Mouse (Mus musculus) embryonic facial prominence, embryonic 13.5 days (tissue): ENCODE measurements at regions not wholly inside any gene's neighbourhood (a gene's known extent, or its start where the extent isn't known, plus 50 kb on each side); places are given as distances from the start of the nearest gene placed in this dataset.

Experiments used
- ATAC-seq: fragments of 200-750 bp; cut with Nextera tagmentation; 2 replicates; pipeline ENCODE4 v1.8.0; 2017; ENCODE audit warnings: low read depth; ENCODE audit not compliant: insufficient number of reproducible peaks, insufficient read depth, low FRiP score, low TSS enrichment
- H3K27ac ChIP-seq: fragments of 300-500 bp; sonication (generic); 2 replicates; pipeline ENCODE4 v1.5.1; 2015; ENCODE audit warnings: moderate library complexity, mild to moderate bottlenecking, inconsistent platforms
- H3K27me3 ChIP-seq: fragments of 300-500 bp; sonication (generic); 2 replicates; pipeline ENCODE4 v1.6.1; 2015; ENCODE audit warnings: mild to moderate bottlenecking, inconsistent platforms
- H3K36me3 ChIP-seq: fragments of 300-500 bp; sonication (generic); 2 replicates; pipeline ENCODE4 v1.6.1; 2015; ENCODE audit warnings: mild to moderate bottlenecking, inconsistent platforms
- H3K4me1 ChIP-seq: fragments of 300-500 bp; sonication (generic); 2 replicates; pipeline ENCODE4 v1.6.1; 2015; ENCODE audit warnings: inconsistent platforms
- H3K4me2 ChIP-seq: fragments of 300-500 bp; sonication (generic); 2 replicates; pipeline ENCODE4 v1.6.1; 2015; ENCODE audit warnings: moderate library complexity, mild to moderate bottlenecking, inconsistent platforms
- H3K4me3 ChIP-seq: fragments of 300-500 bp; sonication (generic); 2 replicates; pipeline ENCODE4 v1.5.1; 2015; ENCODE audit warnings: mild to moderate bottlenecking, inconsistent platforms
- H3K9ac ChIP-seq: fragments of 300-500 bp; sonication (generic); 2 replicates; pipeline ENCODE4 v1.6.1; 2015; ENCODE audit warnings: mild to moderate bottlenecking, inconsistent platforms
- H3K9me3 ChIP-seq: fragments of 300-500 bp; sonication (generic); 2 replicates; pipeline ENCODE4 v1.6.1; 2016; ENCODE audit warnings: inconsistent platforms
- WGBS: fragments of 180-500 bp; shearing (Covaris S2); methylation state at CpG from one replicate; pipeline ENCODE4 v1.1.7; 2015; ENCODE audit warnings: mixed read lengths; 5-methylcytosine and 5-hydroxymethylcytosine counted together

- ATAC-seq, result no peak
- Histone ChIP-seq H3K9ac (no peak overlapping the region), H3K27ac (no peak overlapping the region), H3K36me3 (no peaks in the 10 kb centered on the region), H3K27me3 (no peaks in the 10 kb centered on the region), H3K4me1 (peaks cover 7% of the 10 kb centered on the region; the same call in 1 of the 2 replicates), H3K4me2 (no peak overlapping the region), H3K9me3 (0 out of 2 replicates have a peak, but pooled peaks cover 4% of the 10 kb centered on the region), H3K4me3 (no peak overlapping the region)
- WGBS, result 80% methylated on average over 5 of the region's 5 CpGs
Measured at GRCm38 (mm10) chr1:193665854-193666253, 295.8 kb upstream of the Camk1g start.

GRCm38 (mm10) chr1:193664569-193664968 lies 294.5 kb upstream of the Camk1g start:
- WGBS, result 85% methylated on average over 2 of the region's 2 CpGs
- ATAC-seq, result no peak
- H3K4me1 ChIP-seq, result peaks cover 7% of the 10 kb centered on the region; the same call in 1 of the 2 replicates
- no peak overlapping the region for H3K4me2 ChIP-seq
- H3K9ac ChIP-seq, result no peak overlapping the region
- no peaks in the 10 kb centered on the region for H3K27me3 ChIP-seq
- no peak overlapping the region for H3K4me3 ChIP-seq
- no peaks in the 10 kb centered on the region for H3K36me3 ChIP-seq
- 0 out of 2 replicates have a peak, but pooled peaks cover 3% of the 10 kb centered on the region for H3K9me3 ChIP-seq
- no peak overlapping the region for H3K27ac ChIP-seq

- no peaks in the 10 kb centered on the region for H3K27me3 ChIP-seq
- no peak overlapping the region for H3K4me2 ChIP-seq
- no peak for ATAC-seq
- 87% methylated on average over 3 of the region's 3 CpGs for WGBS
- H3K4me1 ChIP-seq, result peaks cover 7% of the 10 kb centered on the region; the same call in 1 of the 2 replicates
- H3K9me3 ChIP-seq, result no peaks in the 10 kb centered on the region
- no peaks in the 10 kb centered on the region for H3K36me3 ChIP-seq
- H3K4me3 ChIP-seq, result no peak overlapping the region
- no peak overlapping the region for H3K27ac ChIP-seq
- no peak overlapping the region for H3K9ac ChIP-seq
Measured at GRCm38 (mm10) chr1:193663587-193663986, 293.5 kb upstream of the Camk1g start.

- Histone ChIP-seq H3K9ac (no peak overlapping the region), H3K4me3 (no peak overlapping the region), H3K4me2 (no peak overlapping the region), H3K27ac (no peak overlapping the region), H3K9me3 (no peaks in the 10 kb centered on the region), H3K36me3 (no peaks in the 10 kb centered on the region), H3K4me1 (peaks cover 7% of the 10 kb centered on the region; the same call in 1 of the 2 replicates), H3K27me3 (no peaks in the 10 kb centered on the region)
- no peak for ATAC-seq
- 59% methylated on average over 3 of the region's 3 CpGs for WGBS
Measured at GRCm38 (mm10) chr1:193662166-193662890, 292.2 kb upstream of the Camk1g start.

GRCm38 (mm10) chr1:193661377-193661776 lies 291.3 kb upstream of the Camk1g start:
- 70% methylated on average over 4 of the region's 4 CpGs for WGBS
- H3K9me3 ChIP-seq, result no peaks in the 10 kb centered on the region
- H3K36me3 ChIP-seq, result no peaks in the 10 kb centered on the region
- no peak overlapping the region for H3K27ac ChIP-seq
- H3K9ac ChIP-seq, result no peak overlapping the region
- H3K4me2 ChIP-seq, result no peak overlapping the region
- H3K4me3 ChIP-seq, result no peak overlapping the region
- ATAC-seq, result no peak
- H3K27me3 ChIP-seq, result no peaks in the 10 kb centered on the region
- peaks cover 7% of the 10 kb centered on the region; the same call in 1 of the 2 replicates for H3K4me1 ChIP-seq

GRCm38 (mm10) chr1:193655076-193655677 lies 285.1 kb upstream of the Camk1g start:
- Histone ChIP-seq H3K4me1 (no peaks in the 10 kb centered on the region), H3K36me3 (no peaks in the 10 kb centered on the region), H3K9me3 (no peaks in the 10 kb centered on the region), H3K4me3 (no peak overlapping the region), H3K9ac (no peak overlapping the region), H3K4me2 (no peak overlapping the region), H3K27ac (no peak overlapping the region), H3K27me3 (no peaks in the 10 kb centered on the region)
- no peak for ATAC-seq
- 75% methylated on average over 14 of the region's 14 CpGs for WGBS

GRCm38 (mm10) chr1:193650275-193650674 lies 280.2 kb upstream of the Camk1g start:
- Histone ChIP-seq H3K9me3 (no peaks in the 10 kb centered on the region), H3K27me3 (no peaks in the 10 kb centered on the region), H3K4me3 (no peak overlapping the region), H3K9ac (no peak overlapping the region), H3K27ac (no peak overlapping the region), H3K36me3 (no peaks in the 10 kb centered on the region), H3K4me2 (no peak overlapping the region), H3K4me1 (no peaks in the 10 kb centered on the region)
- ATAC-seq, result no peak

- Histone ChIP-seq H3K9ac (no peak overlapping the region), H3K36me3 (no peaks in the 10 kb centered on the region), H3K4me1 (no peaks in the 10 kb centered on the region), H3K9me3 (no peaks in the 10 kb centered on the region), H3K27ac (no peak overlapping the region), H3K27me3 (no peaks in the 10 kb centered on the region), H3K4me2 (no peak overlapping the region), H3K4me3 (no peak overlapping the region)
- WGBS, result 92% methylated on average over 1 of the region's 1 CpGs
- ATAC-seq, result no peak
Measured at GRCm38 (mm10) chr1:193649400-193649799, 279.3 kb upstream of the Camk1g start.

GRCm38 (mm10) chr1:193647371-193648270 lies 277.5 kb upstream of the Camk1g start:
- Histone ChIP-seq H3K9me3 (no peaks in the 10 kb centered on the region), H3K4me1 (no peaks in the 10 kb centered on the region), H3K4me2 (no peak overlapping the region), H3K27ac (no peak overlapping the region), H3K27me3 (no peaks in the 10 kb centered on the region), H3K4me3 (no peak overlapping the region), H3K36me3 (no peaks in the 10 kb centered on the region), H3K9ac (no peak overlapping the region)
- no peak for ATAC-seq
- WGBS, result 86% methylated on average over 3 of the region's 3 CpGs

GRCm38 (mm10) chr1:193644506-193644905 lies 274.4 kb upstream of the Camk1g start:
- Histone ChIP-seq H3K4me1 (no peaks in the 10 kb centered on the region), H3K27me3 (no peaks in the 10 kb centered on the region), H3K4me3 (no peak overlapping the region), H3K4me2 (no peak overlapping the region), H3K9ac (no peak overlapping the region), H3K36me3 (no peaks in the 10 kb centered on the region), H3K27ac (no peak overlapping the region), H3K9me3 (no peaks in the 10 kb centered on the region)
- no peak for ATAC-seq
- WGBS, result 85% methylated on average over 2 of the region's 2 CpGs

- ATAC-seq, result no peak
- Histone ChIP-seq H3K9ac (no peak overlapping the region), H3K4me1 (no peaks in the 10 kb centered on the region), H3K27ac (no peak overlapping the region), H3K36me3 (no peaks in the 10 kb centered on the region), H3K4me2 (no peak overlapping the region), H3K4me3 (no peak overlapping the region), H3K9me3 (no peaks in the 10 kb centered on the region), H3K27me3 (no peaks in the 10 kb centered on the region)
- WGBS, result 71% methylated on average over 5 of the region's 5 CpGs
Measured at GRCm38 (mm10) chr1:193636451-193636850, 266.4 kb upstream of the Camk1g start.
